Mouse (Mus musculus) cerebral cortex, adult 2 months (tissue): ENCODE measurements around the gene Ankrd11.

Experiments used
- WGBS: fragments of 180-500 bp; shearing (Covaris S2); methylation state at CpG from one replicate; pipeline ENCODE4 v1.1.7; 2018; 5-methylcytosine and 5-hydroxymethylcytosine counted together

The Ankrd11 gene

GRCm38 (mm10) chr8:122891440-122891839 is 150.6 kb downstream of the Ankrd11 start:
- WGBS: 79% methylated on average over 12 of the region's 12 CpGs

- WGBS: 84% methylated on average over 10 of the region's 10 CpGs
Observed at GRCm38 (mm10) chr8:122883671-122884070, 158.4 kb downstream of the Ankrd11 start.

- WGBS: 68% methylated on average over 3 of the region's 3 CpGs
Observed at GRCm38 (mm10) chr8:122880302-122880701, 161.8 kb downstream of the Ankrd11 start.

GRCm38 (mm10) chr8:122878231-122878630 is 163.8 kb downstream of the Ankrd11 start:
- 84% methylated on average over 3 of the region's 3 CpGs for WGBS

- WGBS: 87% methylated on average over 5 of the region's 5 CpGs
Observed at GRCm38 (mm10) chr8:122875186-122875585, 166.9 kb downstream of the Ankrd11 start.

- 38% methylated on average over 6 of the region's 6 CpGs for WGBS
Observed at GRCm38 (mm10) chr8:122873171-122873570, 168.9 kb downstream of the Ankrd11 start.

GRCm38 (mm10) chr8:122871663-122872062 is 170.4 kb downstream of the Ankrd11 start:
- 66% methylated on average over 9 of the region's 9 CpGs for WGBS

- WGBS: 39% methylated on average over 31 of the region's 31 CpGs
Observed at GRCm38 (mm10) chr8:122870377-122870863, 171.7 kb downstream of the Ankrd11 start.

- 87% methylated on average over 6 of the region's 6 CpGs for WGBS
Observed at GRCm38 (mm10) chr8:122867982-122868381, 174.1 kb downstream of the Ankrd11 start.

- 53% methylated on average over 8 of the region's 8 CpGs for WGBS
Observed at GRCm38 (mm10) chr8:122866231-122866630, 175.8 kb downstream of the Ankrd11 start.

- WGBS: 55% methylated on average over 10 of the region's 10 CpGs
Observed at GRCm38 (mm10) chr8:122865441-122865840, 176.6 kb downstream of the Ankrd11 start.

- 53% methylated on average over 26 of the region's 26 CpGs for WGBS
Observed at GRCm38 (mm10) chr8:122864719-122865129, 177.4 kb downstream of the Ankrd11 start.

- WGBS: 71% methylated on average over 13 of the region's 13 CpGs
Observed at GRCm38 (mm10) chr8:122859843-122860242, 182.2 kb downstream of the Ankrd11 start.

- 87% methylated on average over 8 of the region's 8 CpGs for WGBS
Observed at GRCm38 (mm10) chr8:122856288-122856687, 185.8 kb downstream of the Ankrd11 start.

GRCm38 (mm10) chr8:122855123-122855522 is 187.0 kb downstream of the Ankrd11 start:
- 87% methylated on average over 4 of the region's 4 CpGs for WGBS

GRCm38 (mm10) chr8:122854388-122854787 is 187.7 kb downstream of the Ankrd11 start:
- WGBS: 89% methylated on average over 7 of the region's 7 CpGs

- 19% methylated on average over 11 of the region's 11 CpGs for WGBS
Observed at GRCm38 (mm10) chr8:122853340-122853771, 188.7 kb downstream of the Ankrd11 start.

- 85% methylated on average over 1 of the region's 1 CpGs for WGBS
Observed at GRCm38 (mm10) chr8:122852546-122852905, 189.6 kb downstream of the Ankrd11 start.

GRCm38 (mm10) chr8:122851692-122852545 is 190.2 kb downstream of the Ankrd11 start:
- WGBS: 88% methylated on average over 12 of the region's 12 CpGs

- WGBS: 84% methylated on average over 3 of the region's 3 CpGs
Observed at GRCm38 (mm10) chr8:122850641-122851240, 191.3 kb downstream of the Ankrd11 start.

GRCm38 (mm10) chr8:122849152-122849910 is 192.7 kb downstream of the Ankrd11 start:
- WGBS: 85% methylated on average over 11 of the region's 11 CpGs
